Mouse (Mus musculus): ENCODE measurements around the gene Ppfia2.

DNA sequence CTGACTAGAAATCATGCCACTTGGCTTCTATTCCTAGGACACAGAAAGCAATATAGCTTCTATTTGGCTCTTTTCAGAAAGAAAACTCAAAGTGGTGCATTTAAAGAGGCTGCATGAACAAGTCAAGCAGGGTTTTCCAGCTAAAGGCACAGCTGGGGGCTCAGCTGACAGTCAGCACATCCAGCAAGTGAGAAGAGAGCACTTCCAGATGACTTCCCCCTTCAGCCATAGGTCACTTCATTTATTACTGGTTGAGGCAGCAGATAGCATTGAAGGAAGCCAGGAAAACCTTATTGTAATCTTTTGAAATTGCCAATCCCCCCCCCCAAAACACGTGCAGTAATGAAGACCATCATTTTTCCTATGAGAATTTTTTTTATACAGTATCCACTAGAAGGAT is 126.8 kb downstream of the Ppfia2 start:
- TF ChIP-seq CTCF (IDR thresholded peaks at IDR 0.05; ENCODE audit: control insufficient read depth, insufficient read depth, insufficient replicate concordance, low read depth, low read length) (no peak), POLR2A (IDR thresholded peaks at IDR 0.05; ENCODE audit: control insufficient read depth, low read depth, low read length) (no peak)

Data from testis, adult 2 months (tissue).